Mouse (Mus musculus) gastrocnemius, postnatal 14 days (tissue): Measurements from ENCODE around the gene Trmt13. TPM values are rescaled to one million over a fixed set of nuclear protein-coding genes. Genes with fewer than 3 reads are reported as not detected.
"Not testable (repeated sequence)": the region's sequence is repeated elsewhere in the genome, so short reads cannot be mapped to it uniquely, and the experiment has no call there.

Experiments used
- DNase-seq: peaks from one replicate; pipeline ENCODE4 v3.0.0; 2021; ENCODE audit warnings: mixed read lengths
- intact Hi-C: fragments of 180-260 bp; cut with DNase I; formaldehyde crosslinking; loops from one replicate; pipeline ENCODE4 v1.15.1; 2025; ENCODE audit warnings: low total_unique reads
- long read RNA-seq, 2 experiments: library from polyadenylated mRNA; stranded (forward); transcript quantifications; one replicate each; pipeline ENCODE4 v2.0.0; 2021
- total RNA-seq, 2 experiments: library from RNA; stranded (reverse); gene quantifications; 2 replicates each; pipeline ENCODE4 v1.2.3; 2021

Trmt13 gene
- total RNA-seq, result 1 to 10 TPM; 4.7 to 5.3 TPM
- long read RNA-seq, experiment 1, partial matches to known transcripts, result 0 of 2 reads
- long read RNA-seq, experiment 1, other reads (novel, unspliced or antisense), result 1 of 2 reads
- long read RNA-seq, experiment 2, partial matches to known transcripts, result 1 of 1 reads
- long read RNA-seq, experiment 2, other reads (novel, unspliced or antisense), result 0 of 1 reads

- intact Hi-C loops, result no loop called here
- DNase-seq, result no peak
These were observed at the start of gene Trmt13 for GRCm38 (mm10) chr3:116614295-116614892. Gene Trmt13, minus strand, starts transcription at chr3:116614587.

GRCm38 (mm10) chr3:116662463-116662863 lies 48.1 kb upstream of the Trmt13 start, which contains the start of gene Mfsd14a:
Gene Mfsd14a, minus strand, starts transcription at chr3:116662677.
- DNase-seq, result peak; percentile 99
- intact Hi-C loops, result loop anchor here (10.0 kb wide), 1 partner anchor 68 kb away; the partner anchor contains the start of gene Sass6

- intact Hi-C loops, result loop anchor here (10.0 kb wide), 1 partner anchor 67 kb away; the partner anchor contains the start of gene Sass6
- peak; percentile 55 for DNase-seq
These were observed 47.6 kb upstream of the Trmt13 start for GRCm38 (mm10) chr3:116661870-116662414.

- DNase-seq, result no peak
- intact Hi-C loops, result loop anchor here (10.0 kb wide), 1 partner anchor 67 kb away; the partner anchor contains the start of gene Sass6
These were observed 47.0 kb upstream of the Trmt13 start for GRCm38 (mm10) chr3:116661288-116661869.

GRCm38 (mm10) chr3:116659856-116660430 lies 45.6 kb upstream of the Trmt13 start:
- intact Hi-C loops, result loop anchor here (10.0 kb wide), 1 partner anchor 65 kb away; the partner anchor contains the start of gene Sass6
- no peak for DNase-seq

GRCm38 (mm10) chr3:116658928-116659565 lies 44.7 kb upstream of the Trmt13 start:
- no peak for DNase-seq
- intact Hi-C loops, result no loop called here

GRCm38 (mm10) chr3:116656184-116656965 lies 42.0 kb upstream of the Trmt13 start:
- intact Hi-C loops, result no loop called here
- no peak for DNase-seq

GRCm38 (mm10) chr3:116654051-116654450 lies 39.7 kb upstream of the Trmt13 start:
- DNase-seq, intact Hi-C loops: not testable (repeated sequence)

- intact Hi-C loops, result no loop called here
- DNase-seq, result no peak
These were observed 39.0 kb upstream of the Trmt13 start for GRCm38 (mm10) chr3:116653278-116653945.

GRCm38 (mm10) chr3:116652033-116652446 lies 37.7 kb upstream of the Trmt13 start:
- DNase-seq, result no peak
- intact Hi-C loops, result no loop called here

- DNase-seq, result no peak
- intact Hi-C loops, result no loop called here
These were observed 36.3 kb upstream of the Trmt13 start for GRCm38 (mm10) chr3:116650698-116651097.

- intact Hi-C loops, result no loop called here
- no peak for DNase-seq
These were observed 34.4 kb upstream of the Trmt13 start for GRCm38 (mm10) chr3:116648805-116649204.

- intact Hi-C loops, result no loop called here
- DNase-seq, result no peak
These were observed 32.0 kb upstream of the Trmt13 start for GRCm38 (mm10) chr3:116646387-116646786.

- intact Hi-C loops, result no loop called here
- DNase-seq, result no peak
These were observed 28.0 kb upstream of the Trmt13 start for GRCm38 (mm10) chr3:116642373-116642772.

GRCm38 (mm10) chr3:116641811-116642371 lies 27.5 kb upstream of the Trmt13 start:
- DNase-seq, result no peak
- intact Hi-C loops, result no loop called here

GRCm38 (mm10) chr3:116640024-116640423 lies 25.6 kb upstream of the Trmt13 start:
- intact Hi-C loops, result no loop called here
- no peak for DNase-seq

- DNase-seq, result no peak
- intact Hi-C loops, result no loop called here
These were observed 24.2 kb upstream of the Trmt13 start for GRCm38 (mm10) chr3:116638572-116638971.
